Mouse (Mus musculus): ENCODE data around the gene Ntf3. TPM values are rescaled to one million over a fixed set of nuclear protein-coding genes. Genes with fewer than 3 reads are reported as not detected.

The Ntf3 gene
- polyA plus RNA-seq, 1 experiment from 2014 or later: 4.6 TPM

DNA sequence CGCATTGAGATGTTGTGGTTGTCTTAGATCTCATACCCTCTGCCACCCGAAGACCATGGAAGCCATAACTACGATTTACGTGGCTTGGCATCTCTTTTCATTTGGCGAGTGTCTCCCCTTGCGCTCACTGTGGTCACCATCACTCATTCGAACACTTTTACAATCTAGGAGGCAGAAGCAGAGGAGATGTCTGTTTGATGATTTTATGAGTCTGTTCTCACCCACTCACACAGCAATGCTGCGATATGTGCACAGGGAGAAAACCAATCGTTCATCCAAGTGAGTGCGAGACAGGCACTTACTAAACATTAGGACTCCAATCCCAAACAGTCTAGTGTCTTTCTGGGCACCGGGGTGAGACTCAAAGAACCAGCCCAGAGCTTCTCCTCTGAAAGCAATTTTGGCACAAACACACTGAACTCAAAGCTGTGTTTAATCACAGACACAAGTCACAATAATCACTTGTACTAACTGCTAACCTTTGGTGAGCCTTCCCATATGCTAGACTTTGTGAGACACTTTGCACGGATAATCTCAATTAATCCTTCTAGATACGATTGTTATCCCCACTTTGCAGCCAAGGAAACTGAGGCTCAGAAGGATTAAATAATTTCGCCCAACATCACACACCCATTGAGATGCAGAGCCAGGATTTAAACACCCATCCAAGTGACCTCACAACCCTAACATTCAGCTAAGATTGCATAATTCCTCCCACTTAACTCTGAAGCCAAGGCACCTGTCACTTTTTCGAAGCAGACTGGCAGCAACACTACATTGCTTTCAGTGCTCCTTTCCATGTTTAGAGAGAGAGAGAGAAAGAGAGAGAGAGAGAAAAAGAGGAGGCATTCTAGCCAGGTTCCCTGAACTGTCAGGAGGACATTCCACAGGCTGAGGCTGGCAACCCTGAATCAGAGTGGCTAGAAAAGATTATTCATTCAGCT, 55.5 kb downstream of the Ntf3 start:
- Histone ChIP-seq H3K9me3 (replicated peaks) (no peaks in the 10 kb centered on the region), H3K4me3 (no peak overlapping the region), H3K27ac (replicated peaks) (no peak overlapping the region), H3K36me3 (no peaks in the 10 kb centered on the region), H3K4me1 (peaks cover 6% of the 10 kb centered on the region; the same call in 1 of the 2 replicates), H3K27me3 (ENCODE audit: low read depth, poor library complexity, severe bottlenecking) (no peaks in the 10 kb centered on the region)
- 92% methylated on average over 15 of the region's 15 CpGs for WGBS
- no peak for DNase-seq (ENCODE audit: low spot score)

DNA sequence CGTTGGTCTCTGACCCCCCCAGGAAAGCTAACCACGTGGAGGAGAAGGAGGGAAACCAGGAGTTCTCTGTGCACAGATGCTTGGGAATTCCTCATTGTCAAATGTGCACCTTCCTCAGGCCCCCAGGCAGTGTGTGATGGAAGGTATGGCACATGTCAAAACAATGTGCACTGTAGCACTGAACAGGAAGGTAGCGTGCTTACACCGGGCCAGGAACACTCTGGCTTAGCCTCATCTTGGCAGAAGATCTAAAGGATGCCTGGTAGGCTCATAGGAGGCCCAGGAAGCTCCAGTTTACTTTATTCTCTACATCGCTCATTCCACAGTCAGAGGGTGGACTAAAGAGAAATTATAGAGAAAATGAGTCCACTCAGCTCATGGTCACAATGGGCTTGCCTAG, 57.5 kb downstream of the Ntf3 start:
- 86% methylated on average over 5 of the region's 5 CpGs for WGBS
- Histone ChIP-seq H3K36me3 (no peaks in the 10 kb centered on the region), H3K4me1 (no peaks in the 10 kb centered on the region), H3K4me3 (no peak overlapping the region), H3K27me3 (ENCODE audit: low read depth, poor library complexity, severe bottlenecking) (no peaks in the 10 kb centered on the region), H3K9me3 (replicated peaks) (no peaks in the 10 kb centered on the region), H3K27ac (replicated peaks) (no peak overlapping the region)
- DNase-seq (ENCODE audit: low spot score): no peak

DNA sequence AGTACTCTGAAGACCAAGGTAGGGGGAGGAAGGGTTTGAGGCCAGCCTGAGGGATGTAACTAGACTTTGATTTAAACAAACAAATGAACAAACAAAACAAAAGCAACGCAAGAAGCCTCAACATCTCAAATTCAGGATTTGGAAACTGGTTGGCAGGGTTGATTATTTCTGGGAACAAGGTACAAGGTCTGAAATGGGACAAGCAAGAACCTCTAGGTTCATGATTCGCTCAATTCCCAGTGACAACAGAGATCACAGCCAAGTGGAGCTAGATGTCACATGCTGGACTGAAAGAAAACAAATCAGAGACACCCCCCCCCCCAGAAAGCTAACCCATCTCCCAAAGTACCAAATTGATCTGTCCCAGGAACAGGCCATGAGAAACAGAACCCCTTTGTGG, 57.9 kb downstream of the Ntf3 start:
- no peak for DNase-seq (ENCODE audit: low spot score)
- H3K36me3 ChIP-seq: no peaks in the 10 kb centered on the region
- no peak overlapping the region for H3K4me3 ChIP-seq
- no peak overlapping the region for H3K27ac ChIP-seq (replicated peaks)
- no peaks in the 10 kb centered on the region for H3K9me3 ChIP-seq (replicated peaks)
- 88% methylated on average over 2 of the region's 2 CpGs for WGBS
- H3K4me1 ChIP-seq: no peaks in the 10 kb centered on the region
- no peaks in the 10 kb centered on the region for H3K27me3 ChIP-seq (ENCODE audit: low read depth, poor library complexity, severe bottlenecking)

DNA sequence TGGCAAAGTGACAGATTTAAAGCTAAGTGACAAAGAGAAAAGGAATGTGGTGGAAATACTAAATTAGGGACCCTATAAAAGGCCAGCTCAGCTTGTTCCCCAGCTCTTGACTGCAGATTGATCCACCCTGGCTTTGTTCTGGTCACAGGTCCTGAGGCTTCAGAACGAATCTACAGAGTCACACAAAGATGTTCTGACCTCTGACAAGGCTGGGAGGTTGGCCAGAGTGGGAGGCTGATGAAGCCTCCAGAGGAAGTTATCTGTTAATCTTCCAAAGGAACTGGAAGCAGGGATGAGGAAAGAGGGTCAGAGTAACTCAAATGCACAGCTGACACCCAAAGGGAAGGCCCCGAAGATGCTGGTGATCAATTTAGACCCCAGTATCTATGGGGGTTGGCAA, 59.3 kb downstream of the Ntf3 start:
- no peak for DNase-seq (ENCODE audit: low spot score)
- no peak overlapping the region for H3K27ac ChIP-seq (replicated peaks)
- WGBS: 65% methylated on average over 2 of the region's 2 CpGs
- H3K4me1 ChIP-seq: 0 out of 2 replicates have a peak, but pooled peaks cover 3% of the 10 kb centered on the region
- H3K27me3 ChIP-seq (ENCODE audit: low read depth, poor library complexity, severe bottlenecking): no peaks in the 10 kb centered on the region
- no peaks in the 10 kb centered on the region for H3K9me3 ChIP-seq (replicated peaks)
- no peaks in the 10 kb centered on the region for H3K36me3 ChIP-seq
- no peak overlapping the region for H3K4me3 ChIP-seq

DNA sequence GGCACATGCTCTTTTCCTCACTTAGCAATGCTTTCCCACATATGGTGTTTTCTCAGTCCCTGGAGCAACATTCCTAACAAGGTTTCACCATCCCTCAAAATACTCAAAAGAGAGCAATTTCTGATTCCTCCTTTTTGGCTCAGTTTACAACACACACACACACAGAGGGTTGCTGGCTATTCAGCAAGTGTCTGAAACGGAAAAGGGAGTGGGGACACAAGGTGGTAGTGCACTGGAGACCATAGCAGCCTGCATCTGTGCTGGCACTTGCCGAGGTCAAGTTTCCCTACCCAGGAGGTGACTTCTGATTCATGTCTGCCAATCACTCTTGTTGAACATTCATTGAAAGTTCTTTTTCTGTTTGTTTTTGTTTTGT, 59.9 kb downstream of the Ntf3 start:
- WGBS: 75% methylated on average over 2 of the region's 2 CpGs
- Histone ChIP-seq H3K27me3 (ENCODE audit: low read depth, poor library complexity, severe bottlenecking) (no peaks in the 10 kb centered on the region), H3K36me3 (0 out of 2 replicates have a peak, but pooled peaks cover 2% of the 10 kb centered on the region), H3K9me3 (replicated peaks) (no peaks in the 10 kb centered on the region), H3K27ac (replicated peaks) (no peak overlapping the region), H3K4me1 (0 out of 2 replicates have a peak, but pooled peaks cover 3% of the 10 kb centered on the region), H3K4me3 (no peak overlapping the region)
- DNase-seq (ENCODE audit: low spot score): no peak

DNA sequence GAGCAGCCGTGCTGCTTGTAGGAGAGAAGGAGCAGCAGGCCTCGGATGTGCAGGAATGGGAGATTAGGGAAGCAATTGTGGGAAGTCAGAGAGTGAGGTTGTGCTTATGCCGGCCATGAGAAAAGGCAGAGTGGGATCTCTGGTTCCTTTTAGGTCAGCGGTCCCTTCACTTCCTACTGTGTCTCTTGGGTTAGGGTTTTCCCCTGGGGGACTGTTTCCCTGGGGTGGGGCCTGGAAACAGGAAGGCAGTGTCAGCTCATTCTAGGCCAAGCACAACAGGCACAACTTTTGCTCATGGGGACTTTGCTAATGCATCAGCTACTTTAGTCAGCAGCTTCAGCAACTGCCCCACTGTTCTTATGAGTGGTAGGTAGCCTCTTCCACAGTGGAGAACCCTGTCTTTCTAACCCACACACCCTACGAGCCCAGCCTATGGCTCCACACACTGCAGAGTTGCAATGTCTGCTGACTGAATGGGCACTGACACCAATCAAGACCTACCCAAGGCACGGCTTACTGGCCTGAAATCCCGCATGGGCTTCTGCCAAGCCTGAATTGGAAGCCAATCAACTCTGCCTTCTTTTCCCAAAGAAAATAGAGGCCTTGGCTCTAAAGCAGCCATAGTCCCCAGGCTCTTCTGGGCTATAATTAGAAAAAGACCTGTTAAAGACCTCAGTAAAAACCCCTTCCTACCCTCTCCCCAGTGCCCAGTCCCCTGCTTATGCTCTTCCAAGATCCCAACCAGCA, 60.5 kb downstream of the Ntf3 start:
- 0 out of 2 replicates have a peak, but pooled peaks cover 2% of the 10 kb centered on the region for H3K36me3 ChIP-seq
- H3K4me3 ChIP-seq: no peak overlapping the region
- no peaks in the 10 kb centered on the region for H3K27me3 ChIP-seq (ENCODE audit: low read depth, poor library complexity, severe bottlenecking)
- 0 out of 2 replicates have a peak, but pooled peaks cover 3% of the 10 kb centered on the region for H3K4me1 ChIP-seq
- DNase-seq (ENCODE audit: low spot score): no peak
- no peaks in the 10 kb centered on the region for H3K9me3 ChIP-seq (replicated peaks)
- WGBS: 88% methylated on average over 7 of the region's 7 CpGs
- no peak overlapping the region for H3K27ac ChIP-seq (replicated peaks)

DNA sequence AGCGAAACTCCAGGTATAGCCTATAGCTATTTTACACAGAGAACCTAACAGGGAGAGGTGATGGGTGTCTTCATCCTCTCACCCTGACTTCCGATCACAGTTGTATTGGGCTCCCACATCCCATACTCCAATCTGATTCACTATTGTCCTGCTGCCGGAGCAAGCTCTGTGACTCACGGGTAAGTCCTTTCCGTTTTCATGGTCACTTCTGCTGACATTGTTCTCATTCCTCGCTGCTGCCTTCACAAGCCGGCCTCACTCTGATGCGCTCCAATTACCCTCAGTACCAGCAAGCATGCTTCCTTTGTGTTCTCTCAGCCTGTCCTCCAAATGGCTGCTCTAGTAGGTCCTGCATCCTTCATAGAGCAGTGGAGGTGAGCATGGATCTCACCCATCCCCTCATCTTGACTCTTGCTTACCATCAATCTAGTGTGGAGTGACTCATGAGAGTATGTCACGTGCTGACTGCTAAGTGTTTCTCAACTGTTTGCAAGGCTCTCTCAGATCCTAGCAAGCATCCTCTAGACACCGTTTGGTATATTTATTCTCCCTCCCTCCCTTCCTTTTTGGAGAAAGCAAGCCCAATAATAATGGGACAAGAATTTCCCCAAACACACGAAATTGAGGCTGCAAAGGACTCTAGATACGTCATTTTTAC, 61.5 kb downstream of the Ntf3 start:
- Histone ChIP-seq H3K4me1 (0 out of 2 replicates have a peak, but pooled peaks cover 3% of the 10 kb centered on the region), H3K36me3 (0 out of 2 replicates have a peak, but pooled peaks cover 6% of the 10 kb centered on the region), H3K27me3 (ENCODE audit: low read depth, poor library complexity, severe bottlenecking) (no peaks in the 10 kb centered on the region), H3K4me3 (no peak overlapping the region), H3K27ac (replicated peaks) (no peak overlapping the region), H3K9me3 (replicated peaks) (no peaks in the 10 kb centered on the region)
- no peak for DNase-seq (ENCODE audit: low spot score)
- 86% methylated on average over 12 of the region's 12 CpGs for WGBS

DNA sequence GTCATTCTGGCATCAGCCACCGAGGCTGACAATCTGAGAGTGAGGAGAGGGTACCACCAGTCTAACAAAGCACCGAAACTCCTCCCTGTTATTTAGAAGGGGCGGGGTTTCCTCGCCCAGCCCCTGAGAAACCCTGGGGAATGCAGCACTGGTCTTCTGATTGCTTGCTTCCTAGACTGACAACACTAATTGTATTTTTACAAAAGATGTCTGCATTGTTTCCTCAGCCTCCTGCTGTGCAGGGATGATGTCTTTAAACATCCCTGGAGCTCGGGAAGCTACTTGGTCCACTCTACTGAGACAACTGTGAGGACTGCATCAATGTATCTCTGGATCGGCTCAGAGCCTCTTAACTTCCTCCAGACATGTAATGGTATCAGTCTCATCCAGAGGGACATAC, 64.1 kb downstream of the Ntf3 start:
- Histone ChIP-seq H3K27ac (replicated peaks) (no peak overlapping the region), H3K9me3 (replicated peaks) (no peaks in the 10 kb centered on the region), H3K27me3 (ENCODE audit: low read depth, poor library complexity, severe bottlenecking) (no peaks in the 10 kb centered on the region), H3K36me3 (0 out of 2 replicates have a peak, but pooled peaks cover 7% of the 10 kb centered on the region), H3K4me1 (0 out of 2 replicates have a peak, but pooled peaks cover 3% of the 10 kb centered on the region), H3K4me3 (no peak overlapping the region)
- 72% methylated on average over 6 of the region's 6 CpGs for WGBS
- no peak for DNase-seq (ENCODE audit: low spot score)

DNA sequence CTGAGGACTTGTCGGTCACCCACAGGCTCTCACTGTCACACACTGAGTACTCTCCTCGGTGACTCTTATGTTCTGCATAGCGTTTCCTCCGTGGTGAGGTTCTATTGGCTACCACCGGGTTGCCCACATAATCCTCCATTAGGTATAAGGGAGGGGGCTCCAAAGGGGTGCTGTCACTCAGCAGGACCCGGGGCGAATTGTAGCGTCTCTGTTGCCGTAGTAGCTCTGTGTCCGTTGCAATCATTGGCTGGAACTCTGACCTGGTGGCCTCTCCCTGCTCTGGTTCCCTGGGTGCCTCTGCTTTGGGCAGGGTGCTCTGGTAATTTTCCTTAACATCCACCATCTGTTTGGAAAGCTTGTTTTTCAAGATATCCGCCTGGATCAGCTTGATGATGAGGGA, 64.7 kb downstream of the Ntf3 start:
- H3K36me3 ChIP-seq: 0 out of 2 replicates have a peak, but pooled peaks cover 7% of the 10 kb centered on the region
- WGBS: 91% methylated on average over 11 of the region's 11 CpGs
- DNase-seq (ENCODE audit: low spot score): no peak
- no peaks in the 10 kb centered on the region for H3K27me3 ChIP-seq (ENCODE audit: low read depth, poor library complexity, severe bottlenecking)
- H3K4me1 ChIP-seq: 0 out of 2 replicates have a peak, but pooled peaks cover 3% of the 10 kb centered on the region
- no peaks in the 10 kb centered on the region for H3K9me3 ChIP-seq (replicated peaks)
- H3K4me3 ChIP-seq: no peak overlapping the region
- H3K27ac ChIP-seq (replicated peaks): no peak overlapping the region

DNA sequence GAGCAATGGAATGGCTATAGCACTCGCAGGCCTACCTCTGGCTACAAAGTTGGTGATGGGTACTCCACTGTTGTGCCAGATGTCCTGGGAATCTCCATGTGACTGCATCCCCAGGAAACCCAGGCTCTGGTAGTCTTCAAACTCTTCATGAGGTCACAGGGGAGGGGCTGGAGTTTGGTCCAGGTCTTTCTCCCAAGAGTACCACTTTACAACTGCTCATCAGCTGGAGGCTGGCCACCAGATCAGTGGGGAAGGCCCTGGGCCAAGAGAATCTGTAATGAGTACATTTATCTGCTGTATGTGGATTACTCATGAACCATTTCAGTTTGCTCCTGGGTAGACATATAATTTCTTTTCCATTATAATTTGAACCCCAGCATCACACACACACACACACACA, 66.1 kb downstream of the Ntf3 start:
- H3K36me3 ChIP-seq: 0 out of 2 replicates have a peak, but pooled peaks cover 7% of the 10 kb centered on the region
- H3K4me3 ChIP-seq: no peak overlapping the region
- no peaks in the 10 kb centered on the region for H3K9me3 ChIP-seq (replicated peaks)
- 94% methylated on average over 1 of the region's 1 CpGs for WGBS
- H3K4me1 ChIP-seq: 0 out of 2 replicates have a peak, but pooled peaks cover 3% of the 10 kb centered on the region
- H3K27ac ChIP-seq (replicated peaks): no peak overlapping the region
- no peaks in the 10 kb centered on the region for H3K27me3 ChIP-seq (ENCODE audit: low read depth, poor library complexity, severe bottlenecking)
- no peak for DNase-seq (ENCODE audit: low spot score)

DNA sequence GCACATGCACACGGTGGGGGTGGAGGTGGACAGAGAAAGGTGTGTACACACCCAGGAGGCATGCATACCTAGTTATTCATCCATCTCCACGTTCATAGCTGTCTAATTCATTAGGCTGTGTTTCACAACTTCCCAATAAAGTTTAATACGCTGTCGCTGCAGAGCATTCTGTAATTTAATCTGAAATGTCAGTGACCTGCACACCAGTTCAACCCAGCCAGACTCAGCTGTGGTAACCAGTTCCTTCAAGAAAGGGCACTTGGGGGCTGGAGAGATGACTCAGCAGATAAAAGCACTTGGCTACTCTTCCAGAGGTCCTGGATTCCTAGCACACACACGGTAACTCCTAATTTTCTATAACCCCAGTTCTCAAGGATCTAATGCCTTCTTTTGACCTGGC, 69.2 kb downstream of the Ntf3 start:
- no peak overlapping the region for H3K27ac ChIP-seq (replicated peaks)
- H3K36me3 ChIP-seq: 0 out of 2 replicates have a peak, but pooled peaks cover 7% of the 10 kb centered on the region
- H3K9me3 ChIP-seq (replicated peaks): no peaks in the 10 kb centered on the region
- WGBS: 86% methylated on average over 5 of the region's 5 CpGs
- no peaks in the 10 kb centered on the region for H3K27me3 ChIP-seq (ENCODE audit: low read depth, poor library complexity, severe bottlenecking)
- DNase-seq (ENCODE audit: low spot score): no peak
- no peaks in the 10 kb centered on the region for H3K4me1 ChIP-seq
- no peak overlapping the region for H3K4me3 ChIP-seq

DNA sequence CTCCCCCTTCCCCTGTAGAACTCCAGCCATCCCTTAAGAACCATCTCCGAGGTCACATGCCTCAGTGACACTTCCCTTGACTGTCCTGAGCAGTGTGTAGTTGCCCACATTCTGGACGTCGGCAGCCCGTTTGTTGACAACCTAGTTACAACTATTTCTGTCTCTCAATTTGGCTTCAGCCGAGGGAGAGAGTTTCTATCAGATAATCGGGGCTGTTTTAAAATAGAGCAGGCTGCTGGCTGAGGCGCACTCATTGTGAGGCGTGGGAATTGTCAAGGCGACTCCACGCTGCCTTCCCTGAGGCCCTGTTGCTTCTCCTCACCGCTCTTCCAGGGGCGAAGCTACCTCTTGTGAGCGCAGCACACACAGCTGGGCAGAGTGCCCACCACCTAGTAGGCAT, 70.6 kb downstream of the Ntf3 start:
- 92% methylated on average over 13 of the region's 13 CpGs for WGBS
- Histone ChIP-seq H3K27me3 (ENCODE audit: low read depth, poor library complexity, severe bottlenecking) (no peaks in the 10 kb centered on the region), H3K4me3 (no peak overlapping the region), H3K36me3 (0 out of 2 replicates have a peak, but pooled peaks cover 5% of the 10 kb centered on the region), H3K27ac (replicated peaks) (no peak overlapping the region), H3K9me3 (replicated peaks) (no peaks in the 10 kb centered on the region), H3K4me1 (no peaks in the 10 kb centered on the region)
- DNase-seq (ENCODE audit: low spot score): no peak
